Mouse (Mus musculus) megakaryocyte, embryonic 14.5 days (primary cell): ENCODE results near the gene Zfhx3.

Experiments
- FLI1 ChIP-seq: IDR thresholded peaks from 2 replicates; pipeline ENCODE4 v1.6.1; 2012; ENCODE audit warnings: low read length, inconsistent platforms, mixed read lengths
- GATA1 ChIP-seq: IDR thresholded peaks from 3 replicates; pipeline ENCODE4 v1.6.1; 2012; ENCODE audit warnings: mixed read lengths, low read length, inconsistent platforms, borderline replicate concordance

GRCm38 (mm10) chr8:108712001-108712411 is 769.6 kb downstream of the Zfhx3 start:
- no peak for TF ChIP-seq GATA1
- no peak for TF ChIP-seq FLI1
